Mouse (Mus musculus) cerebral cortex, adult 2 months (tissue): ENCODE results near the gene Tspan9.

Source experiments
- WGBS: fragments of 180-500 bp; shearing (Covaris S2); methylation state at CpG from one replicate; pipeline ENCODE4 v1.1.7; 2018; 5-methylcytosine and 5-hydroxymethylcytosine counted together

Gene Tspan9

DNA sequence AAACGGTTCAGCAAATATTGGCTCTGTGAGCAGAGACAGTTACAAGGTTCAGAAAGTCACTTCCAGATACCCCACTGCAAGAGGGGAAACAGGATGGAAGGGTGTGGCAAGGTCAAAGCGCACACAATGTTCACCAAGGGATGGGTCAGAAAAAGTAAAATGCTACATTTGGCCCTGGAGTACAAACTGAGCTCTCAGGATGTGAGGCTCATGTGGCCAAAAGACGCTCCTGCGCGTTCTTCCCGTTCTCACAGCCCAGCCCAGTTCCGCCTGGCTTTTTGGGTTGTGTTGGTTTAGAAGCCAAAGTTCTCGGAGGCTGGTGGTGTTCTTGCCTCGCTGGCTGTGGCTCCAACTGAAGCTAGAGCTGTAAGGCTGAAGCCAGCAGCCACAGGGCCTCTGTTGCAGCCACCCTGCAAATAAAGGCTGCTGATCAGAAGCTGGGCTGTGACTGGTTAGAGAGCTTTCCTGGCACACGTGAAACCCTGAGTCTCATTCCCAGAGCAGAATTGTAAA is 9.7 kb downstream of the Tspan9 start:
- WGBS = 59% methylated on average over 10 of the region's 10 CpGs

GRCm38 (mm10) chr6:128132581-128132980 is 10.8 kb downstream of the Tspan9 start:
- 83% methylated on average over 6 of the region's 6 CpGs for WGBS

- 66% methylated on average over 2 of the region's 2 CpGs for WGBS
Observed at GRCm38 (mm10) chr6:128131390-128131789, 12.0 kb downstream of the Tspan9 start.

- WGBS = 71% methylated on average over 4 of the region's 4 CpGs
Observed at GRCm38 (mm10) chr6:128130686-128131085, 12.7 kb downstream of the Tspan9 start.

DNA sequence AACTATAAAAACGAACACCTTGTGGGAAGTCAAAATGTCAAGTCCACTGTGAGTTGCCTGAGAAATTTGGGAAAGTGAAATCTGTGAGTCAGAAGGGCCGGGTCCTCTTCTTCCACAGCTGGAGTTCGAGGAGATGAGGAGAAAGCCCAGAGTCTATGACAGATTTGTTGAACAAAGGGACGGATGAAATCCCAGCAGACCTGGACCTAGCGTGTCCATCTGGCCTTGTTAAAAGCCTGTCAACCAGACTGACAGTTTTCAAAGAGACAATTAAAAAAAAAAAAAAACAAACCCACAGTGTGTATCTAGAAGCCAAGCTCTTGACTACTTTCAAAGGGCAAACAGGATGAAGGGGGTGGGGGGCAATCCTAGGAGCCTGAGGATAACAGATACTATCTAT is 14.0 kb downstream of the Tspan9 start:
- 73% methylated on average over 5 of the region's 5 CpGs for WGBS

- WGBS = 78% methylated on average over 3 of the region's 3 CpGs
Observed at GRCm38 (mm10) chr6:128127312-128127711, 16.1 kb downstream of the Tspan9 start.

GRCm38 (mm10) chr6:128126876-128127275 is 16.5 kb downstream of the Tspan9 start:
- WGBS = 49% methylated on average over 4 of the region's 4 CpGs

DNA sequence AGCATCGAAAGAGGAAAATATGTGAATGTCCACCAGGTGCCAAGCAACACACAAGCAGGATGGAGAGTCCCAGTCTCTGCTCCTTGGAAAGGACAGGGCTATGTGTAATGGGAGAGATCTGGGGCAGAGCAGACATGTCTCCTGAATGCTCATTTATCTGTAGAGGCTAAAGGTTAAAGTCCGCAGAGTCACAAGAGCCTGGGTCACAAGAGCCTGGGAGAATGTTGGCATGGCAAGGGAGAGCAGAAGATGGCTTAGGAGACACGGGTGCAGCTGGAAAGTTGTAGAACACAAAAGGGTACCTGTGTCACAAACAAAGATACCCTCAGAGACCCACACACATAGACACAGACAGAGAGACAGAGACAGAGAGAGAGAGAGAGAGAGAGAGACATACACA is 17.9 kb downstream of the Tspan9 start:
- WGBS = 84% methylated on average over 3 of the region's 3 CpGs

DNA sequence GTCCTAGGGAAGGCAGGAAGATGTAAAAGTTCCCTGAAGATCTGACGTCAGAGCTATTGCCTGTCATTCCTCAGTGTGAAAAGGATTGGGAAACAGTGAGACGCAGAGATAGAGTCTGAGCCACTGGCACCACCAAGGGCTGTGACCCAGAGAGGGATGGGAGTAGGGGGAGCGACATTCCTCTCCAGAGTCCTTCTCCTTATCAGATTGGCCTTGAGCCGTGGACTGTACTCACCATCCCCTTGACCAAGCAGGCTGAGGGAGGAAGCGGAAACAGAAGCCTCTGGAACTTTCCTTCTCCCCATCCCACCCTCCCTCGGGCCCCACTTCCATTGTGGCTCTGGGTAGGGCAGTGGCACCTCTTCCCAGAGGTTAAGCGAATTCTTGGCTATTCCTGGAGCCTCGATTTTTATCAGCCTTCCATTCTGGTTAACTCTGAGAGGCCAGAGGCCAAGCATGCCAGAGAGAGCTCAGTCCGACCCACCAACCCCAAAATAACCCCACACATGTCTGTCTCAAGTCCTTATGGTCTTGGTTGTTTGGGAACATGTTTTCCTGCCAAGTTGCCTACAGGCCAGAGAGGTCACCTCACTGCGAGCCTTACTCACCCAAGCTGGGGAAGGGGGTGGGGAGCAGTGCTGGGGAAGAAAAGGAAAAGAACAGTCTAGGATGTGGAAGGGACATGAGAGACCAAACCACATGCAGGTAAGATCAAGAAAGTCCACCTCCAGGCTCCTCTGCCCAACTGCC is 19.0 kb downstream of the Tspan9 start:
- 73% methylated on average over 10 of the region's 10 CpGs for WGBS

- 49% methylated on average over 5 of the region's 5 CpGs for WGBS
Observed at GRCm38 (mm10) chr6:128122127-128122526, 21.3 kb downstream of the Tspan9 start.

DNA sequence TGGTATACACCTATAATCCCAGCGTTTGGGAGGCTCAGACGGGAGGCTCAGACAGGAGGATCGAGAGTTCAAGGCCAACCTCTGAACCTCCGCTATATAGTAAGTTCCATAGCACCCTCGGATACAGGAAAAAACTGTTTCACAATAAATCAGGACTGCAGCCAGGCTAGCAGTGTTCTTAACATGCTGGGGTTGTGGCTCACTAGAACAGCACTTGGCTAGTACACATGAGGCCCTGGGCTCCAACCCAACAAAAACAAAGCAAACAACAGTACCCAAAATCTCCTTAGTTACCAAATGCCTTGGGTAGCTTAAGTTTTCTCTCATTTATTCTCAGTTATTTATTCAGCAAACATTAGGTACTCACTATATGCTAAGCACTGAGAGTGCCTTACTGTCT is 21.7 kb downstream of the Tspan9 start:
- 67% methylated on average over 5 of the region's 5 CpGs for WGBS

- WGBS = 78% methylated on average over 12 of the region's 12 CpGs
Observed at GRCm38 (mm10) chr6:128120806-128121205, 22.6 kb downstream of the Tspan9 start.

GRCm38 (mm10) chr6:128118670-128119230 is 24.6 kb downstream of the Tspan9 start:
- WGBS = 89% methylated on average over 7 of the region's 7 CpGs

- WGBS = 82% methylated on average over 10 of the region's 10 CpGs
Observed at GRCm38 (mm10) chr6:128116836-128117542, 26.4 kb downstream of the Tspan9 start.

- WGBS = 67% methylated on average over 2 of the region's 2 CpGs
Observed at GRCm38 (mm10) chr6:128116344-128116743, 27.1 kb downstream of the Tspan9 start.

- 57% methylated on average over 6 of the region's 6 CpGs for WGBS
Observed at GRCm38 (mm10) chr6:128115121-128115520, 28.3 kb downstream of the Tspan9 start.

- WGBS = 49% methylated on average over 3 of the region's 3 CpGs
Observed at GRCm38 (mm10) chr6:128112605-128113004, 30.8 kb downstream of the Tspan9 start.

- 75% methylated on average over 7 of the region's 7 CpGs for WGBS
Observed at GRCm38 (mm10) chr6:128111784-128112183, 31.6 kb downstream of the Tspan9 start.

GRCm38 (mm10) chr6:128108324-128109035 is 34.9 kb downstream of the Tspan9 start:
- WGBS = 75% methylated on average over 7 of the region's 7 CpGs

GRCm38 (mm10) chr6:128107698-128108097 is 35.7 kb downstream of the Tspan9 start:
- 70% methylated on average over 8 of the region's 8 CpGs for WGBS

GRCm38 (mm10) chr6:128106154-128106553 is 37.2 kb downstream of the Tspan9 start:
- WGBS = 84% methylated on average over 3 of the region's 3 CpGs

GRCm38 (mm10) chr6:128104712-128105324 is 38.6 kb downstream of the Tspan9 start:
- WGBS = 62% methylated on average over 7 of the region's 7 CpGs
